Mouse (Mus musculus): ENCODE data around the gene Pced1a.
"Not testable (repeated sequence)": the region's sequence is repeated elsewhere in the genome, so short reads cannot be mapped to it uniquely, and the experiment has no call there.

Pced1a gene

GRCm38 (mm10) chr2:130388796-130389195 lies 35.7 kb downstream of the Pced1a start:
- no peak for DNase-seq

GRCm38 (mm10) chr2:130386212-130386611 lies 38.3 kb downstream of the Pced1a start:
- DNase-seq = no peak

DNA sequence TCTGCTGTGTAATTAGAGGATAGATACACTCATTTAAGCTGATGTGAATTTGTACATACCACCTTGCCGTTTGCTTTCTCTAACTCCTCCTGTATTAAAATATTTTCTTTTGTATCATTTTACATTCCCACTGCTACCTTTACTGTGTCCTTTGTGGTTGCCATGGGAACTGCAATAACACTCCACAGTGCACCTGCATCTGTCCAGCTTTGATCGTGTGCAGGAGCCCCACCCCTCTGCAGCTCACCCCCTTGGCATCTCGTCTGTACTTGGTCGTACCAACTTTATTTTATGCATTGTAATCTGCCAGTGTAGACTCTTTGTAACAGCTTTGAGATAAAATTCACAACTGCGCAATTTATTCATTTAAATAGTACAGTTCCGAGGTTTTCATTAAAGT lies 40.6 kb downstream of the Pced1a start:
- peak in 1 of 2 experiments; percentile 53 for DNase-seq

- DNase-seq = no peak
Measured at GRCm38 (mm10) chr2:130383205-130383604, 41.3 kb downstream of the Pced1a start.

- DNase-seq = no peak
Measured at GRCm38 (mm10) chr2:130374951-130375350, 49.5 kb downstream of the Pced1a start.

GRCm38 (mm10) chr2:130373026-130373425 lies 51.5 kb downstream of the Pced1a start:
- DNase-seq = not testable (repeated sequence)

DNA sequence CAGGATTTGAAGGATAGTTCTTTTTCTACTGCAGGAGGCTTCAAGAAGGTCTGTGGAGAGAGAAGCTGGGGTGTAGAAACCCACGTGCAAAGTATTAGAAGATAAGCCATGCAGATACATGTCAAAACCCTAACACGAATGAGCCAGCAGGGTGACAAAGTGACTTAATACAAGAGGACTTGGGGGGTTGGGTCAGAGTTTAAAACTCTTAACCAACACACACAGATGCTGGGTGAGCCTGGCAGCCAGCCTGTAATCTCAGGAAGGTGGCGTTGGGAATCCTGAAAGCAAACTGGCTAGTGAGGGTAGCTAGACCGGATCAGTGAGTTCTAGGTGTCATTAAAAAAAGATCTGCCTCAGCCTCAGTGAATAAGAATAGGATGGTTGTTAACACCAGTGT lies 57.1 kb downstream of the Pced1a start:
- no peak for DNase-seq
